Mouse (Mus musculus): ENCODE measurements at regions not wholly inside any gene's neighbourhood (a gene's known extent, or its start where the extent isn't known, plus 50 kb on each side); places are given as distances from the start of the nearest gene placed in this dataset.

- no peak for TF ChIP-seq CTCF (IDR thresholded peaks at IDR 0.05; ENCODE audit: low read depth, low read length)
- TF ChIP-seq POLR2A (IDR thresholded peaks at IDR 0.05; ENCODE audit: insufficient read depth, low read length), result no peak
These were observed 105.8 kb upstream of the Zic3 start for GRCm38 (mm10) chrX:57916705-57917104.

Measured in ES-Bruce4 (cell line).